Comparison of ENCODE assay signal across 19 mouse cellular contexts in genomic region chr4:87132525-87132924, GRCm38 (mm10).
"Had no signal": no experiment of that assay in that cellular context is flagged by ENCODE, and none has a peak within 500 bp of the region (broad histone marks: within the 10 kb centered on the region; RNA-seq: fewer than 3 reads in every experiment).

No protein-coding gene starts in this region.

- H3K4me3 ChIP-seq: midbrain, embryonic 10.5 days; midbrain, embryonic 12.5 days; myocyte; neural tube, embryonic 13.5 days; neural tube, embryonic 15.5 days had no signal

- H3K27ac ChIP-seq: midbrain, embryonic 10.5 days; midbrain, embryonic 12.5 days; neural tube, embryonic 13.5 days; neural tube, embryonic 15.5 days had no signal

- ATAC-seq: midbrain, embryonic 16.5 days had no signal

- DNase-seq: lung, adult 18-20 months; lung, embryonic 14.5 days; lung, postnatal 10 days; lung, postnatal 4 days; midbrain, embryonic 14.5 days; retina, postnatal 1 day; right cerebral cortex, adult 18-20 months; right cerebral cortex, postnatal 25 days; right cerebral cortex, postnatal 4 days; spleen, adult 18-20 months; thymus, adult 18-20 months; thymus, postnatal 14 days; thymus, postnatal 36 days had no signal
